Mouse (Mus musculus): ENCODE results near the gene Zbtb20. TPM values are rescaled to one million over a fixed set of nuclear protein-coding genes. Genes with fewer than 3 reads are reported as not detected.

Gene Zbtb20
- total RNA-seq, 2 experiments from 2014 or later, result 167 to 189 TPM

- intact Hi-C loops (cut with DNase I), result no loop called here
- DNase-seq (ENCODE audit: low spot score), result no peak
Measured at GRCm38 (mm10) chr16:43458726-43459223, 583.1 kb downstream of the Zbtb20 start.

GRCm38 (mm10) chr16:43461745-43462378 is 586.2 kb downstream of the Zbtb20 start:
- no peak for DNase-seq (ENCODE audit: low spot score)
- intact Hi-C loops (cut with DNase I), result loop anchor here (5.0 kb wide), 1 partner anchor 115 kb away; no protein-coding TSS in a partner anchor

- no peak for DNase-seq (ENCODE audit: low spot score)
- intact Hi-C loops (cut with DNase I), result loop anchor here (5.0 kb wide), 1 partner anchor 115 kb away; no protein-coding TSS in a partner anchor
Measured at GRCm38 (mm10) chr16:43462470-43463455, 587.1 kb downstream of the Zbtb20 start.

- peak; percentile 25 for DNase-seq (ENCODE audit: low spot score)
- intact Hi-C loops (cut with DNase I), result loop anchor here (5.0 kb wide), 1 partner anchor 113 kb away; no protein-coding TSS in a partner anchor
Measured at GRCm38 (mm10) chr16:43463684-43464475, 588.2 kb downstream of the Zbtb20 start.

GRCm38 (mm10) chr16:43464476-43465080 is 588.9 kb downstream of the Zbtb20 start:
- intact Hi-C loops (cut with DNase I), result loop anchor here (5.0 kb wide), 4 partner anchors 38 to 113 kb away; no protein-coding TSS in a partner anchor
- peak; percentile 72 for DNase-seq (ENCODE audit: low spot score)

- intact Hi-C loops (cut with DNase I), result loop anchor here (5.0 kb wide), 3 partner anchors 37 to 72 kb away; no protein-coding TSS in a partner anchor
- DNase-seq (ENCODE audit: low spot score), result no peak
Measured at GRCm38 (mm10) chr16:43465368-43465839, 589.7 kb downstream of the Zbtb20 start.

- intact Hi-C loops (cut with DNase I), result loop anchor here (5.0 kb wide), 3 partner anchors 36 to 71 kb away; no protein-coding TSS in a partner anchor
Measured at GRCm38 (mm10) chr16:43465921-43466748, 590.5 kb downstream of the Zbtb20 start.

GRCm38 (mm10) chr16:43466749-43467065 is 591.0 kb downstream of the Zbtb20 start:
- peak; percentile 14 for DNase-seq (ENCODE audit: low spot score)
- intact Hi-C loops (cut with DNase I), result loop anchor here (5.0 kb wide), 3 partner anchors 36 to 71 kb away; no protein-coding TSS in a partner anchor

More at GRCm38 (mm10) chr16:43465921-43466748, 590.5 kb downstream of the Zbtb20 start:
- no peak for DNase-seq (ENCODE audit: low spot score)

- DNase-seq (ENCODE audit: low spot score), result no peak
- intact Hi-C loops (cut with DNase I), result no loop called here
Measured at GRCm38 (mm10) chr16:43471060-43471459, 595.4 kb downstream of the Zbtb20 start.

GRCm38 (mm10) chr16:43474941-43475728 is 599.5 kb downstream of the Zbtb20 start:
- intact Hi-C loops (cut with DNase I), result no loop called here
- DNase-seq (ENCODE audit: low spot score), result no peak

- intact Hi-C loops (cut with DNase I), result no loop called here
- DNase-seq (ENCODE audit: low spot score), result no peak
Measured at GRCm38 (mm10) chr16:43476921-43477320, 601.2 kb downstream of the Zbtb20 start.

GRCm38 (mm10) chr16:43478352-43478751 is 602.7 kb downstream of the Zbtb20 start:
- intact Hi-C loops (cut with DNase I), result no loop called here
- DNase-seq (ENCODE audit: low spot score), result no peak

GRCm38 (mm10) chr16:43480532-43480931 is 604.9 kb downstream of the Zbtb20 start:
- intact Hi-C loops (cut with DNase I), result no loop called here
- no peak for DNase-seq (ENCODE audit: low spot score)

- intact Hi-C loops (cut with DNase I), result no loop called here
Measured at GRCm38 (mm10) chr16:43482125-43482524, 606.4 kb downstream of the Zbtb20 start.

GRCm38 (mm10) chr16:43482738-43483137 is 607.1 kb downstream of the Zbtb20 start:
- DNase-seq (ENCODE audit: low spot score), result no peak
- intact Hi-C loops (cut with DNase I), result no loop called here

More at GRCm38 (mm10) chr16:43482125-43482524, 606.4 kb downstream of the Zbtb20 start:
- DNase-seq (ENCODE audit: low spot score), result no peak

GRCm38 (mm10) chr16:43484400-43484799 is 608.7 kb downstream of the Zbtb20 start:
- intact Hi-C loops (cut with DNase I), result no loop called here

GRCm38 (mm10) chr16:43489362-43489761 is 613.7 kb downstream of the Zbtb20 start:
- intact Hi-C loops (cut with DNase I), result no loop called here

More at GRCm38 (mm10) chr16:43484400-43484799, 608.7 kb downstream of the Zbtb20 start:
- no peak for DNase-seq (ENCODE audit: low spot score)

More at GRCm38 (mm10) chr16:43489362-43489761, 613.7 kb downstream of the Zbtb20 start:
- no peak for DNase-seq (ENCODE audit: low spot score)
